Mouse (Mus musculus): Measurements from ENCODE around the gene B3galnt2.
"Not testable (repeated sequence)": the region's sequence is repeated elsewhere in the genome, so short reads cannot be mapped to it uniquely, and the experiment has no call there.

Gene B3galnt2

GRCm38 (mm10) chr13:13953874-13954832 is at the start of gene B3galnt2:
Gene B3galnt2 (plus strand): TSS chr13:13954469.
- DNase-seq = peak; percentile 94

DNA sequence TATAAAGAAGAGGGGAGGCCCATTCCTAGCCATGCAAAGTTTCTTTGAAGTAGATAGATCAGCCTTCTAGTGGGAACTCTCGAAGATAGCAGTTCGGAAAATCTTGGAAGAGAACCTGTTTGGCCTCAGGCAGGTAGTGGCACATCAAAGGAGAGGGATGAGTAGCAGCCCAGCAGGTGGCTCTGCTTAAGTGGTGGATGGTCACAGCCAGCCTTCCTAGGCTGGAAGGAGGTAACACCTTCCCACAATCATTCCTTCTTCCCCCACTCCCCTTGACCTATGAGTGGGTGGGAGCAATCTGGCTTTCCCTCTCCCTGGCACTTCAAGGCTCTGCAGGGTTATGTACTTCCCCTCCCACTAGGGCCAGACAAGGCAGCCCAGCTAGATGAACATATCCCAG is 42.9 kb upstream of the B3galnt2 start:
- DNase-seq = no peak

- no peak for DNase-seq
Observed at GRCm38 (mm10) chr13:13919396-13919795, 34.9 kb upstream of the B3galnt2 start.

DNA sequence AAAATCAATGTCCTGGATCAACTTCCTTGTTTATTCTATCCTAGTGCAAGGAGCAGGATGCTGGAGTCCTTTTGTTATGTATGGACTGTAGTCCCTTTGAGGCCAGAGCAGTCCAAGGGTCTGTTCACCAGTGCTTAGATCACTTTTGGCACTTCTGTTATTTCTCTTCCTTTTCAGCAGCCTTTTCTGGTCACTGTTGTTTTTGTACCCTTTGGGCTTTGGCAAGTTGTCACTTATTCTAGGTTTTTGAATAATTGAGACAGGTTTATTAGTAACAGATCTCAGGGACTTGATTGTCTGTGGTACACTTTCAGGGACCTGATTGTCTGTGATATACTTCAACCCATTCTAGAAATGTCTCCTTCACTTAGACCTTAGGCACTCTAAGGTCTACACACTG is 31.7 kb upstream of the B3galnt2 start:
- DNase-seq = no peak

GRCm38 (mm10) chr13:13929982-13930381 is 24.3 kb upstream of the B3galnt2 start:
- DNase-seq = no peak

DNA sequence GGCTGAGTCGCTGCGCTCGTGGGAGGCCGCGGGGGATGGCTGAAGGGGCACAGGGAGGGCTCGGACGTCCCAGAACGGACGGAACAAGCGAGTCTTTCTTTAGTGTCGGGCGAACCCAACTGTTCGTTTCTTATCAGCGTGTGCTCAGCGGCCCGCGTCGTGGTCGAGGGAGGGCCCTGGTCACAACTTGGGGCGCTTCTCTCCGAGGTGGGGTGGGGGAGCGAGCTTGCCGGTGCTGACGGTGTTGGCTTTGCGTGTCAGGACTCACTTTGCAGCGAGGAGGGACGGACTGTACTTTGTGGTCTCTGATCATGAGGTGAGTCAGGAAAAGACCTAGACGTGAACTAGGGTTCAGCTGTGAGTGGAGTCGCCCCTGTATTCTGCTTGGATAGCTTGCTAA is 662 bp downstream of the B3galnt2 start:
- DNase-seq = peak; percentile 47

DNA sequence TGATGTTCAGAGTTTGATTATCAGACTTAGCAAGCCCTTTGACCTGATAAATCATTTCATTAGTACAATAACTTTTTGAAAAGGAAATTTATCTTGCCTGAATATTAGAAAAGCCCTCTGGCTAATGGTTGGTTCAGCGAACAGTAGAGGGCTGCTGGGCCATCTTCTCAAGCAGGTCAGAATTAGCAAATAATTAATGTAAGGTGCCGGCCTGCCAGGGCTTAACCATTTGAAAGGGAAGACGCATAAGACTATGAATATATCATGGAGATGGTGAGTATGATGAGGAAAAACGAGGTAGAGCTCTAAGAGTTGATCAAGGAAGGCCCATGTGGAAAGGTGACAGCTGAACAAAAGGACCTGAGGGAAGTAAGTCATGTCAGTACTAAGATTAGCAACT is 2.4 kb downstream of the B3galnt2 start:
- DNase-seq = no peak

DNA sequence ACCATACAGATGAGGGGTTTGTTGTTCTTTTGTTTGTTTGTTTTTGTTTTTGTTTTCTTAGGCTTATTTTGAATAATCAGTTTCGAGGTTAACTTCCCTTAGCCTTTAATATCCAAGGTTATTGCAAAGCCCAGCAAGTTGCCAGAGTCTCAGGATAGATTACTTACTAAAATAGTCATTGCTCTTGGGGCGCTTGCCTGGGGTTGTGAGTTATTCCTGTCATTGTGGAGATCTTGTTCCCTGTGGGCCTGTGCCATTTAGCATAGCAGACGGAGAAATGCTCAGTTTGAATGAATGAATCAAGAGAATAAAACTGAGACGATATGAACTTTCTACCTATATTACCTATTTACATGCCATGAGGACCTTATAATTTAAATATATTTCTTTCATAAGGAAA is 5.9 kb downstream of the B3galnt2 start:
- no peak for DNase-seq

DNA sequence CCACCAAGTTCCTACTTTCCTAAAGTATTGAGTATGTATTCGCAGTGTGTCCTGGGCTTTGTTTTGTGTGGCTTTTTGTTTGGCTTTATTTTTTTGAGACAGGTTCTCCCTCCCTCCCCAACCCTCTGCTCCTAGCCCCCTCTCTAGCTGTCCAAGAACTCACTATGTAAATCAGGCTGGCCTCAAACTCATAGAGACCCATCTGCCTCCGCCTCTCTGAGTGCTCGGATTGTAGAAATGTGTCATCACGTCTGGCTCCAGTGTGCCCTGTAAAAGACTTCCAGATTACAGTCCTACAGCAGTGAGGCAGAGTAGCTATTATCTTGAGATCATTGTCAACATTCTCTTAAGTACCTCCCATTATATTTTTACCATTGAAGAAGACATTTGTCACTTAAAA is 6.8 kb downstream of the B3galnt2 start:
- no peak for DNase-seq

- DNase-seq = no peak
Observed at GRCm38 (mm10) chr13:13965388-13965964, 11.2 kb downstream of the B3galnt2 start.

- DNase-seq = no peak
Observed at GRCm38 (mm10) chr13:13966172-13966571, 11.9 kb downstream of the B3galnt2 start.

GRCm38 (mm10) chr13:13968629-13969111 is 14.4 kb downstream of the B3galnt2 start:
- DNase-seq = no peak

- DNase-seq = no peak
Observed at GRCm38 (mm10) chr13:13969796-13970195, 15.5 kb downstream of the B3galnt2 start.

GRCm38 (mm10) chr13:13981842-13982241 is 27.6 kb downstream of the B3galnt2 start:
- not testable (repeated sequence) for DNase-seq

GRCm38 (mm10) chr13:13983523-13983922 is 29.3 kb downstream of the B3galnt2 start:
- no peak for DNase-seq

DNA sequence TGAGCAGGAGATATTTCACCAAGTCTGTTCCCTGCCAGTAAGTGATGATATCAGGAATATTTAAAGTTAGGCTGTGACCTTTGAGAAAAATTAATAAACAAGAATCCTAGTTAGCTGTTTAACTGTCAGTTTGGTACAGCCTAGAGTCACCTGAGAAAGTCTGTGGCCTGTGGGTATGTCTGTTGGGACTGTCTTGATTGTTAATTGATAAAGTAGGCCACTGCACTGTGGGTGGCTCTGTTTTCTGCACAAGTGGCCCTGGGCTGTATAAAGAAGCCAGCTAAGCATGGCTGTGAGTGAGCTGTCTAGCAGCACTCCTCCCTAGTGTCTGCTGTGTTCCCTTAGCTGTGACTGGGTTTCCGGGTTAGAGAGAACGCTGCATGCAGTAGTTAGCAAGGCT is 34.9 kb downstream of the B3galnt2 start:
- no peak for DNase-seq

DNA sequence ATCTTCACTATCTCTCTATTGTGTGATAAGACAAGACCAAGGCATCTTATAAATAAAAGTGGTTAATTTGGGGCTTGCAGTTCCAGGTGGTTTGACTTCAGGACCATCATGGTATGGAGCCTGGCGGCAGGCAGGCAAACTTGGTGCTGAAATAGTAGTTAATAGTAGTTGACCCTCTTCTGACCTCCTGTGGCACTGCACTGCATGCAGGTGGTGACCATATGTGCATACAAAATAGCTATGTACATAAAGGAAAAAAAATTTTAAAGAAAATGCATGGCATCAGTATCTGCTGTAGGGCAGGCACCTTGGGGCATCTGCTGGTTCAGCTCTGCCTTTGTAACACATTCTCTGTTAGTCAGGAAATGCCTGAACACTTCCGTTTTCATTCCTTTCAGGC is 36.1 kb downstream of the B3galnt2 start:
- DNase-seq = no peak

DNA sequence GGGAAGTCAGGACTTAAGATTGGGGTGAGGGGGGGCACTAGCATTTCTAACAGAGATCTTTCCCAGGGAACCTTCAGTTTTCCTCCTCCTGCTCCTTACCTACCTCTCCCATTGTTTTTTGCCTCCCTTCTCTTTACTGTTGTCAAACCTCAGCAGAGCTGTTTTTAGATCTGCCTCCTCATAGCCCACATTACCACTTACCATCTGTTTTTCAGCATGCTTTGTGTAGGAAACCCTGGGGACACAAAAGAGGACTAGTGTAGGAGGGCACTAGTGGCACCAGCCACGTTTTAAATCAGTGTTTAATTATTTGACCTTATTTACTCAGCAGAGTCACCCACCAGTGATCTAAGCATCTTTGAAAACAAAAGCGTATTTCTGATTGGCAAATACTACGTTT is 38.8 kb downstream of the B3galnt2 start:
- DNase-seq = no peak

DNA sequence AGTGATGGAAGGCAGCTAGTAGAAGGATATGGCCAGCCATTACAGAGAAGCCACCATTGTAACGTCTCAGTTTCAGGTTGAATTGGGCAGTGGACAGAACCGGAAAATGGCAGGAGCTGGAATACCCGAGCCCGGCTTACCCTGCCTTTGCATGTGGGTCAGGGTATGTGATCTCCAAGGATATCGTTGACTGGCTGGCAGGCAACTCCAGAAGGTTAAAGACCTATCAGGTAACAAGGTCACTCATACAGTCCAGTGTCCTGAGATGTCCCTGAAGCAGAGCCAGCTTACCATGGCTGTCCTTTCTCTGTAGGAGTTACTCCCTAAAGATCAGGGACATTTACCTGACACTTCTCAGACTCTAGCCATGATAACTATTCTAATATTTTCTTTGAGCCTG is 40.8 kb downstream of the B3galnt2 start:
- no peak for DNase-seq

- DNase-seq = no peak
Observed at GRCm38 (mm10) chr13:13997476-13997875, 43.2 kb downstream of the B3galnt2 start.

- no peak for DNase-seq
Observed at GRCm38 (mm10) chr13:14002706-14003105, 48.4 kb downstream of the B3galnt2 start.

GRCm38 (mm10) chr13:14004086-14004485 is 49.8 kb downstream of the B3galnt2 start:
- no peak for DNase-seq

GRCm38 (mm10) chr13:14004999-14005398 is 50.7 kb downstream of the B3galnt2 start:
- DNase-seq = no peak

- no peak for DNase-seq
Observed at GRCm38 (mm10) chr13:14006056-14006455, 51.8 kb downstream of the B3galnt2 start.

All from right cerebral cortex, postnatal 4 days (tissue).